ENCODE assay signal across 12 mouse cellular contexts in genomic region chr19:25267247-25267646, GRCm38 (mm10). TPM values are rescaled to one million over a fixed set of nuclear protein-coding genes. Genes with fewer than 3 reads are reported as not detected.
A peak's percentile ranks its signal among the peaks of the same experiment; 100 is the strongest.
DNase-seq lines count a peak whose midpoint lies in the region; ATAC-seq and TF ChIP-seq lines count a peak whose summit lies in the region.
"Had no signal": no experiment of that assay in that cellular context is flagged by ENCODE, and none has a peak within 500 bp of the region (broad histone marks: within the 10 kb centered on the region; RNA-seq: fewer than 3 reads in every experiment).

No protein-coding gene starts in this region.

- no peak overlapping the region for H3K4me2 ChIP-seq in kidney, embryonic 15.5 days
- H3K4me2 ChIP-seq in lung, postnatal 0 days (replicated peaks; ENCODE audit: low read depth, low read length): no peak overlapping the region
- H3K4me2 ChIP-seq: neural tube, embryonic 12.5 days had no signal

- 57% methylated on average over 6 of the region's 6 CpGs for WGBS in kidney, embryonic 15.5 days
- WGBS in lung, postnatal 0 days: 30% methylated on average over 6 of the region's 6 CpGs

- 0 out of 2 replicates have a peak, but pooled peaks cover 3% of the 10 kb centered on the region for H3K9me3 ChIP-seq in kidney, embryonic 15.5 days (replicated peaks)
- no peaks in the 10 kb centered on the region for H3K9me3 ChIP-seq in lung, postnatal 0 days (ENCODE audit: low read length)

- H3K4me3 ChIP-seq in kidney, embryonic 15.5 days (replicated peaks): no peak overlapping the region
- H3K4me3 ChIP-seq in lung, postnatal 0 days (ENCODE audit: low read depth, low read length): no peak overlapping the region
- H3K4me3 ChIP-seq: neural tube, embryonic 12.5 days had no signal

- no peaks in the 10 kb centered on the region for H3K36me3 ChIP-seq in kidney, embryonic 15.5 days
- no peaks in the 10 kb centered on the region for H3K36me3 ChIP-seq in lung, postnatal 0 days (ENCODE audit: insufficient read depth, low read length)
- H3K36me3 ChIP-seq: neural tube, embryonic 12.5 days had no signal

- no peak for DNase-seq in kidney, adult 18-20 months
- DNase-seq in Muller cell, postnatal 12 days (ENCODE audit: inconsistent ontology term): peak; percentile 81
- DNase-seq in adipocyte (ENCODE audit: low spot score): peak; percentile 25
- DNase-seq in lung, postnatal 0 days (ENCODE audit: low spot score): peak; percentile 40
- DNase-seq in embryo, embryonic 11 days: no peak
- no peak for DNase-seq in cerebellum, adult 11-12 months
- DNase-seq: cerebellum, adult 9-10 months; thymus, postnatal 25 days had no signal

- 0 out of 2 replicates have a peak overlapping the region, but pooled peaks have one; percentile 14 for H3K27ac ChIP-seq in kidney, embryonic 15.5 days
- H3K27ac ChIP-seq in lung, postnatal 0 days (ENCODE audit: low read length): no peak overlapping the region
- H3K27ac ChIP-seq: liver, embryonic 14.5 days; neural tube, embryonic 12.5 days had no signal

- no peak for TF ChIP-seq EP300 in lung, postnatal 0 days (IDR thresholded peaks at IDR 0.05)

- no peak for ATAC-seq in kidney, embryonic 15.5 days (replicated peaks; ENCODE audit: low FRiP score)
- no peak for ATAC-seq in lung, postnatal 0 days
- no peak for ATAC-seq in erythroid progenitor cell, adult 5-6 weeks (replicated peaks; ENCODE audit: low FRiP score, poor library complexity, severe bottlenecking)

- H3K9ac ChIP-seq in kidney, embryonic 15.5 days: no peak overlapping the region
- no peak overlapping the region for H3K9ac ChIP-seq in lung, postnatal 0 days (replicated peaks; ENCODE audit: low read depth)
- H3K9ac ChIP-seq: liver, embryonic 14.5 days; neural tube, embryonic 12.5 days had no signal

- H3K27me3 ChIP-seq in kidney, embryonic 15.5 days: no peaks in the 10 kb centered on the region
- no peaks in the 10 kb centered on the region for H3K27me3 ChIP-seq in lung, postnatal 0 days (replicated peaks; ENCODE audit: insufficient read depth, low read length)
- H3K27me3 ChIP-seq: neural tube, embryonic 12.5 days had no signal

- TF ChIP-seq CTCF in lung, postnatal 0 days (IDR thresholded peaks at IDR 0.05): no peak

- H3K4me1 ChIP-seq in kidney, embryonic 15.5 days: peaks cover 29% of the 10 kb centered on the region
- H3K4me1 ChIP-seq in lung, postnatal 0 days (ENCODE audit: insufficient read depth, low read depth, low read length): no peaks in the 10 kb centered on the region
- H3K4me1 ChIP-seq: neural tube, embryonic 12.5 days had no signal

RNA-seq across cellular contexts. Expression of gene Kank1, which starts 30.5 kb away (rescaled TPM):
- polyA plus RNA-seq in kidney, embryonic 15.5 days (2015; fragmentation: Nextera tagmentation; extraction: Ambion mirVana): 26.2 and 26.5 TPM in 2 replicates
- 6.9 and 10.2 TPM in 2 replicates for polyA plus RNA-seq in lung, postnatal 0 days (2015; fragmentation: Nextera tagmentation; extraction: Ambion mirVana)
- total RNA-seq in erythroid progenitor cell, adult 5-6 weeks (2015; ENCODE audit: low replicate concordance): not detected in 2 replicates
- total RNA-seq in erythroid progenitor cell, adult 5-6 weeks (2017; ENCODE audit: low replicate concordance): not detected in 2 replicates

Comparison
In these comparisons a context has a peak if more than half of its experiments do, and no peak if none do; other contexts are left out.
1. DNase-seq: peak in Muller cell, postnatal 12 days (single experiment), adipocyte (single experiment) and lung, postnatal 0 days (single experiment); none in kidney, adult 18-20 months (single experiment), embryo, embryonic 11 days (single experiment) and cerebellum, adult 11-12 months (single experiment).